Mouse (Mus musculus) cerebellum, adult 11 months (tissue): Measurements from ENCODE around the gene Dusp8.
"Not testable (repeated sequence)": the region's sequence is repeated elsewhere in the genome, so short reads cannot be mapped to it uniquely, and the experiment has no call there.

Experiments used
- DNase-seq: peaks from one replicate; pipeline ENCODE4 v3.0.0; 2022

Gene Dusp8

DNA sequence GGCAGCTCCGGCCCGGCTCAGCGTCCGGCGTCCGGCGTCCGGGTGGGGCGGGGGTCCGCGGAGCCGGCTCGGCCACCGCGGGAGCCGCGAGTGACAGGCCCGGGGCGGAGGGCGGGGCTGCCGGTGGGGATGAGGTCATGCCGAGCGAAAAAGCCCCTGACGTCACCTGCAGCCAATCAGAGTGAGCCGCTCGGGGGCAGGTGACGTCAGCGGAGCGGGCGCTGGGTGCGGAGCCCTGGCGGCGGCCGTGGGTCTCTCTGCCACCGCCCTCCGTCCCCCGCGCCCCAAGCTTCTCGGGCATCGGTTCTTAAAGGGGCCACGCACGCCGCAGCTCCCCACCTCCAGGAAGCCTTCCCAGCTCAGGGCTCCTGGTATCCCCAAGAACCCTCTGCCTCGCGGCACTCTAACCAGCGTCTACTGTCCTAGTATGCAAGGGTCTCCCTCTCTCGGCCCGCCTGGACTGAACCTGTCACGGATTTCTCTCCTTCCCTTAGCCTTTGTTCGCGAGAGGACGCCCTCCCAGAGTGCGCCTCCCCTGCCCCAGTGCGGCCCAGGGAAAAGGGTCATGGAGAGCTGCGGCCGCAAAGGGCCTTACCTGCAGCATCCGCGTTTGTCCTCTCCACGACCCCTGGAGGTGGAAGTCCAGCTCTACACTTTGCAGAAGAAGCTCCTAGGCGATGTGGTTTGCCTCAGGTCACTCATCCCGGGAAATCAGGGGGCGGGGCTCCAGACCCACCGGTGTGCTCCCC lies at the start of gene Dusp8:
Dusp8 (minus strand) TSS at position 661 of the 749 bp plus-strand sequence.
- DNase-seq, result peak; percentile 98

DNA sequence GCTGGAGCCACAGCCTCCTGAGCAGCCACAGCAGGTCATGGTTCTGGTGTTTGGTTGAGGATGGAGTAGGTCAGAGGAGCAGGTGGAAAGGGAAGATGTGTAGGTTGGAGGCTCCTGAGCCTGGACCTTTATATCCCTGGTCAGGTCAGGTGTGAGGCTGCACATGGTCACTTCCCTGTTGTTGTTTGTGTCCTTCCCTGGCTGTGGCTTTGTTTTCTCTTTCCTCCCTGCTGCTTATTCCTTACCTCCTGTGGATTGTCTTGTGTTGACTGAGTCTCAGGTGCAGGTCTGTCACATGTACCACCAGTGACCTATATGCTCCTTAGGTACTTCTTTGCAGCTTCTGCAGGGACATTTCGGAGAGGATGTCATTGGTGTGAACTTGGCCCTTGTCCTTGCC lies 48.9 kb upstream of the Dusp8 start, which contains the start of gene Gm45337:
Gm45337 (minus strand) TSS at position 101 of the 400 bp plus-strand sequence.
- no peak for DNase-seq

DNA sequence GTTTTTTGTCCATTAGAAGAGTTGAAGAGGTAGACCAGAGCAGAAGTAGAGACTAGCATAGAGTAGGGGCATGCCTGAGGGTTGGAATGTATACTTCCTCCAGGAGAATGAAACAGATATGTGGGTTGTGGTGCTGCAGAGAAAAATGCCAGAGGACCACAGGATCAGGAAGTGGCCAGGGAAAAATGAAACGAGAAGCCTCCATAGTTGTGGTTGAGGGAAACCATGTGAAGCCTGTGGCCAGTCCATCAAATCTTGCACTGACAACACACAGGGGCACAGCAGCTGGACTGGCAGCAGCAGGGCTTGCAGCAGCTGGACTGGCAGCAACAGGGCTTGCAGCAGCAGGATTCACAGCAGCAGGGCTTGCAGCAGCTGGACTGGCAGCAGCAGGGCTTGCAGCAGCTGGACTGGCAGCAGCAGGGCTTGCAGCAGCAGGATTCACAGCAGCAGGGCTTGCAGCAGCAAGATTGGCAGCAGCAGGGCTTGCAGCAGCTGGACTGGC lies 47.9 kb upstream of the Dusp8 start:
- DNase-seq, result not testable (repeated sequence)

GRCm38 (mm10) chr7:142140696-142141095 lies 45.1 kb upstream of the Dusp8 start:
- DNase-seq, result no peak

- DNase-seq, result not testable (repeated sequence)
These were observed 40.3 kb upstream of the Dusp8 start, which contains the start of gene Gm39115 for GRCm38 (mm10) chr7:142135934-142136333. Gene Gm39115, minus strand, starts transcription at chr7:142136034.

DNA sequence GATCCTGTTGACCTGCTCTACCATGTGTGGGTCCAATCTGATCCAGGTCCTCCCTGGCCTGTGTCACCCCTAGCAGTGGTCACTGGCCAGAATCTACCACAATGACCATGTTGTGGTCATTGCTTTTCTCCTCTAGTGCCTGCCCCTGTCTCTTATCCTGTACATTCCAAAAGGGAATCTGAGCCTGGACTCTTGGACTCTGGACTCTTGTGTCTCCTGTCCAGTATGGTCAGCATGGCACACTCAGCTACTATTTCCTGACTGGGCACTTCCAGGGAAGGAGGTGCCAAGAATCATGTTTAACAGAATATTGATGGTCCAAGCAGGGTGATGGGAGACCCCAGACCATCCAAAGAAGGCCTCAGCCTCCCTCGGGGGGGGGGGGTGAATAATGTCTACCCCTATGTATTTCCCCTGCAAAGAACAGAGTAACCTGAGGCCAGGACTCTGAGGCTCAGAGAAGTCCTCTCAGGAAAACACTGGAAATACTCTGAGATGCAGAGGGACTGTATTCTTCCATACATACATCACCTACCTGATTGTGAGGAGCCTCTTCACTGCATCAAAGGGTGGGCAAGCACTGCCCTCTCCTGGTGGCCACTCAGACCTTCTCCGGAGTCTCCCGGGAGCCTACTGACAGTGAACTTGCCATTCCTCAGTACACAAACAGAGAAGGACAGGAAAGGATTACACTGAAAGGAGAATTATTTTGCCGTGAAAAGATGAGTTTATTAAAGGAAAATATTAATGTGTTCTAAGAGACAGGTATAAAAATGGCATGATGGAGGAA lies 38.8 kb upstream of the Dusp8 start:
- no peak for DNase-seq

DNA sequence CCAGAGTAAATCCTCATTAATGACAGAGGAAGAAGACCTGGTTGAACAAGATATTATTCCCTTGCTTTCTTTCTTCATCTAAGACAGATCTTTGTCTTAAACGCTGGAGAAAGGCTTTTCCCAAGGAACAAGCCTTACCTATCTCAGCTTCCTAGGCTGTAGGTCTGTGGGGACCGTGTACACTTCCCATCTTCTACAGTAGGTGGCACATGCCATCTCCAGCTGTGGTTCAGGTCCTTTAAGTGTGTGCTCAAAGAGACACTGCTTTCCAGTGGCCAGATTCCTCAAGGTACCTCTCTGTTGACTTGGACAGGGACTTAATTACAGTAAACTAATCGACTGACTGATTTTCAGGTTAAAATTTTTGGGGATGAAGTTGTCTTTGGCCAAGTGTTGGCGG lies 33.2 kb upstream of the Dusp8 start:
- DNase-seq, result no peak

GRCm38 (mm10) chr7:142120629-142121028 lies 25.0 kb upstream of the Dusp8 start, which contains the start of gene Gm45618:
Gene Gm45618, minus strand, starts transcription at chr7:142120729.
- DNase-seq, result not testable (repeated sequence)

DNA sequence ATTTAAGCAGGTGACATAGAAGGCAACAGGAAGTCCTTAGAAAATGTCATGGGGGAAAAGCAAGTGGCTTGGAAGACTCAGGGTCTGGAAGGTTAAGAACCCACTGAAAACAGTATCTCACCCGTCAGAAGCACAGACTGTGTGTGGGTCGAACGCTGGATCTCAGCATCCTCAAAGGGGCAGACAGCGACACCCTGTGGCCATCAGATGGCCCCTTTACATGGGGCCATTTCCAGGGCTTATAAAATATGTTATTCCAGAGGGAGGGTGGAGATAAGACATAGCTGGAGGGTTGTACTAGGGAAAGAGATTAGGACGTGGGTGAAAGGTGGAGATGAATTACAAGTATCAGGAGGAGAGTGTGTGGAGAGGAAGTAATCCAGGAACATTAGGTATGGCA lies 24.0 kb upstream of the Dusp8 start:
- DNase-seq, result no peak

- no peak for DNase-seq
These were observed 9.1 kb upstream of the Dusp8 start for GRCm38 (mm10) chr7:142104747-142105146.

DNA sequence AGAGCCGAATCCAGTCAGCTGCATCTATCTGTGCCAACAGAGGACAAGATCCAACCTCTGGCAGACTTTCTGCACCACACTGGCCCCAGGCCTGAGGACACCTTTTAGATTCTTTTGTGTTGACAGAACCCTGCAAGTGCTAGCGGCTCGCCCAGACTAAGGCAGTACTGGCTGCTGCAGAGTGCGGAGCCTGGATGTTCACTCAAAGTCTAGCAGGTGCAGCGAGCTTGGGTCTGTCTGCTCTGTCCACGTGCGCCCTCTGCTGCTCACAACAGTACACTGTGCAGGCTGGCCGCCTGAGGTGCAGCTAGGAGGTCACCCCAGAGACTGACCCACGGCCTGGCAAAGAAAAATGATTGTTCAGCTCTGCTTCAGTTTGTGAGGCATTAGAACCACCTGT lies 2.1 kb upstream of the Dusp8 start:
- DNase-seq, result peak; percentile 85

DNA sequence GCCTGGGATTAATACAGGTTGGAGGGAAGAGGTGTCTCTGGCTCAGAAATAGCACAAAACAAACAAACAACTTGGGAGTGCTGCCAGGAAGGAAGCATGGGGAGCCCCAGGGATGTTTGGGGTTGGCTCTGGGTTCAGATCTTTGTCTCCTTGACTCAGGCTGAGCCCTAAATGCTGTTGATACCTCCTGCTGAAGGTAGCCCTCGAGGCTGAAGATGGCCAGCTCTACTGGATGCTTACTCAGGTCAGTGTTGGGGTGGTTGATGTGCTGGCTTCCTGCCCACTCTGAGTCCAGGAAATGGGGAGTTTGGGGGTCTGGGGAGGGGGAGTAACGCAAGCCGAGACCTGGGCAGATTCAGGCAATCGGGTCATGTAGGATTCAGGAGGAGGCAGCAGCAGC lies 1.1 kb upstream of the Dusp8 start:
- DNase-seq, result peak; percentile 41

DNA sequence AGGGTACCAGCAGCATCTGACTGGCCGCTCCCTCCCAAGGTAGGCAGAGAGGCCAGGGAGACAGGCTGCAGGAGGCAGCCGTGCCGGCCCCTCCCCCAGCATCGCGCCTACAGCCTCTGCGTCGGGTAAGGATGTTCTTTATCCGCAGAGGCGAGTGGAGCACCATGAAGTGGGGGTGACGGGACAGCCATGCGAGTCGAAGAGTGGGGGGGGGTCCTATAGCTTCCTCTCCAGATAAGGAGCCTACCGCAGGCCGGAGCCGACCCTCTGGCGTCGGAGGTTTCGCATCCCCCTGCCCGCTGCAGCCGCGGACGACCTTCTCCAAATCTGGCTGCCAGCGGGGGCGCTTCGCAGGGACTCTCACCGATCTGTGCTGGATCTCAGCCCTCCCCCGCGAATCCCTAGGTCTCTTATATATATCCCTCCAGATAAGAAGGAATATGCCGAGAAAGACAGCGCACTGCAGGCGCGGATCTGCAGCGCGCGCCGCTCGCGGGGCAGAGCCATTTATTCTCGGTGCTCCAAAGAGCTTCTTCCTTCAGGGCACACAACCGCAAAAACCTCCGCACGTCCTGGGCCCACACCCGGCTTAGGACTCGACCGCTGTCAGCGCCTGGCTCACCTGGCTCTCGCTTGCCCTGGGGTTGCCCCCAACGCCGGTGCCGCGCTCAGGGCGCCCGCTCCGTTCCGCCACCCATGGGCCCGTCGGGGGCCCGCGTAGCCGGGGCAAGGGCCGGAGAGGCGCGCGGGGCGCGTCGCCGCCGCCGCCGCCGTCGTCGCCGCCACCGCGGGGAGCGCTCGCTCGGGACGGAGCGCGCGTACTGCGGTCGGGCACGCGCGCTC lies 1.1 kb downstream of the Dusp8 start:
- DNase-seq, result peak; percentile 78

DNA sequence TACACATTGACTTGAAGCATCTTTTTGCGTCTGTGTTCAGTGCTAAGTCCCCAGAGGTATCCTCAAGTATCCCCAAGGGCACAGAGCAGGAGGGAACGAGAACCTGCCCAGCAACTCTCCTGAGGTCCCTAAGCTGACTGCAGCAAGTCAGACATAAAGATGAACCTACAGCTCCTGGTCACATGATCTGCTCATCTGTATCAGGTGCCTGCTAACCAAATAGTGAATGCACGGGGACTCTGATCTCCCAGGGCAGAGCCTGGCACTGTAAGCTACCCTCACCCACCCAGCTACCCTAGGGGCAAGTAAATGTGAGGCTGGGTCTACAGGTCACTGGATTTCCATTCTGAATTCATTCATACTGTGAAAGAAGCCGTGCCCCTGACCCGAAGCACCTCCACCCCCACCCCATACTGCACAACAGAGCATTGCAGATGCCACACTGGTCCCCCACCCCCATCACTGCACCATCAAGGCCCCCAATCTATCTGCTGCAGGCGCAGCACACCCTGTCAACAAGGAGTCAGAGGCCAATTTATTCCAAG lies 1.9 kb downstream of the Dusp8 start:
- peak; percentile 28 for DNase-seq

GRCm38 (mm10) chr7:142092991-142093390 lies 2.7 kb downstream of the Dusp8 start:
- peak; percentile 33 for DNase-seq

- DNase-seq, result no peak
These were observed 3.8 kb downstream of the Dusp8 start for GRCm38 (mm10) chr7:142091848-142092247.

DNA sequence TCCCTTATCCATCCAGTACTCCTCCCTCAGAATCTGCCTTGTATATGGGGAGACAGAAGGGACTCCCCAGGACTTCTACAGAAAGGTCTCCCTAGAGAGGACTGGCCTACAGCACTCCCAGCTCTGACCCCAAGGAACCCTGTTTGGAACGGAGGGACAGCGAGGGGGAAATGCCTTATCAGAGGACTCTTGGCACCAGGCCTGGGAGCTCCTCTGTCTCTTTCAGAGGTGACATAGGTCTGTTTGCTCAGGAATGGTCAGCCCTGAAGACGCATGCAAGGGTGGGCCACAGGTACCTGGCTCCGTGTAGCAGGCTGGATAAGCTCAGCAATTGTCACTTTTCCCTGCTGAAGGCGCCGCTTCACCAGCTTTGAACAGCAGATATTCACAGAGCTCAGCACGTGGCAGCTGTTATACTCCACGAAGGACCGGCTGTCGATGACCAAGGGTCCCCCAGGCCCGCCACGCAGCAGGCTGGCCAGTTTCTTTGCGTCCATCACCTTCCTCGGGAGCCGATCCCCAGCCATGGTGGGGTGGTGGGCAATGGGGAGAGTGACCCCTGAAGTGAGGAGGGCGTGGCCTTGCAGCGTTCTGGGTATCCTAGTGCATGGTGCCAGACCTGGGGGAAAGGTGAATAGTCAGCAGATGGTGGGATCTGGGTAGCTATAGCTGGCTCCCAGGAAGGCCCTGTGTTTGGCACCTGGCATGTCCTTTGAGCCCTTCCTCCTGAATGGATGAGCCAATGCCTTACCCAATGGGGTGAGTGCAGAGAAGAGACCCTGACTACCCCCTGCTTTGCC lies 5.8 kb downstream of the Dusp8 start:
- DNase-seq, result peak; percentile 38

DNA sequence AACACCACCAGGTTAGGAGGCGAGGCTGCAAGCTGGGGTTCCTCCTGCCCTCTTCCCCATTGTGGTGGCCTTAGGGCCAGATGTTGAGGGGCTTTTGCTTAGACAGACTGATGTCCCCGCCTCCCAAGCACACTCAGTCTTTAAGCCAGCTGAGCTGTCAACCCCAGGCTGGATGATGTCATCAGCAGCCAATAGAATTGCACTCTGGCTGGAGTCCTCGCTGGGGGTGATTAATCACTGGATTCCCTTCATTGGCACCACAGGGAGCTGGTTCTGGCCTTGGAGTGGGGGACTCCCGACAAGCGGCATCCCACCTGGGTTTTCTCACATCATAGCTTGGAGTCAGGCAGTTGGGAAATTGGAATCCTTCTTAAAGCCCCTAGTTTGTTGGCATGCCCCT lies 6.8 kb downstream of the Dusp8 start:
- DNase-seq, result peak; percentile 34

- no peak for DNase-seq
These were observed 8.5 kb downstream of the Dusp8 start for GRCm38 (mm10) chr7:142087069-142087652.

DNA sequence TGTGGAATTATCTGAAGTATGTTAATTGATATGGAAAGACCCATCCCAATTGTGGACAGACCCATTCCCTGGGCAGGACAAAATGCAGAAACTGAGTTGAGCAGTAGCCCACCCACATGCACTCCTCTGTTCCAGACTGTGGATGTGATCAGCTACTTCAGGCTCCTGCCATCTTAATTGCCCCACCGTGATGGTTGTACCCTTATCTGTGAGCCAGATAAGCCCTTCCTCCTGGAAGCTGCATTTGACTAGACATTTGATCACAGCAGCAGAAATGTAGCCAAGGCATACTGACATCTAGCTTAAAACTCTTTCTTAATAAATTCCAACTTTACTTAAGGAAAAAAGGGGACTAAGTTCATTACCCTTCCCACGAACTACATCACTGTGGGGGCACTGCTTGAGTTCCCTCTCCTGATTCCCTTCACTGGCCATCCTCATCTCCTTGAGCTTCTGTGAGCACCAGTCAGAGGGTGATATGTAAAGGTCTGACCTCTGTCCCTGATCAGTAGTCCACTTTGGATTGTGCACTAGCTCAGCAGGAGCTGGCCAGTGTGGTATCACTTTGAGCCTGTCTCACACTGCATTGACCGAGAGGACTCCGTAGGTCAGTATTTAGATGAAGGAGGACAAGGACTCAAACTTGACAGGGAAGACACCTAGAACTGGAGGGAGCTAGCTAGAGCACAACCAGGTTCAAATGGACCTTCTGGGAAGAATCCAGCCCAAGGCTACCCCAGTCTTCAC lies 9.3 kb downstream of the Dusp8 start:
- DNase-seq, result no peak
